Mouse (Mus musculus): ENCODE data around the gene Phc1. TPM values are rescaled to one million over a fixed set of nuclear protein-coding genes. Genes with fewer than 3 reads are reported as not detected.

The Phc1 gene
- polyA plus RNA-seq, 2 experiments, result 1.8 to 2.2 TPM

- Histone ChIP-seq H3K36me3 (replicated peaks; ENCODE audit: control insufficient read depth, insufficient read depth, low read depth) (no peaks in the 10 kb centered on the region), H3K4me2 (ENCODE audit: low read depth) (peak overlapping the region; percentile 63), H3K9me3 (ENCODE audit: control insufficient read depth, low read length) (no peaks in the 10 kb centered on the region), H3K4me3 (ENCODE audit: insufficient read depth in 1 of 2, low read depth in 2 of 2, low read length in 2 of 2) (peak overlapping the region; percentile 35 to 47), H3K4me1 (replicated peaks; ENCODE audit: control insufficient read depth in 2 of 2, insufficient read depth in 2 of 2, low read length in 1 of 2) (peaks cover 0 to 3% of the 10 kb centered on the region in 2 experiments; a peak in 1 of 4 replicates), H3K27ac (no peak overlapping the region), H3K27me3 (ENCODE audit: control insufficient read depth, insufficient read depth, low read length) (no peaks in the 10 kb centered on the region), H3K9ac (replicated peaks) (peak overlapping the region; percentile 20)
- TF ChIP-seq CTCF (IDR thresholded peaks at IDR 0.05; ENCODE audit: low read depth), result no peak
- TF ChIP-seq EP300 (IDR thresholded peaks at IDR 0.05; ENCODE audit: low read depth), result no peak
- DNase-seq (ENCODE audit: low read depth in 3 of 3, low spot score in 3 of 3), result no peak
- 6% methylated on average over 25 of the region's 25 CpGs for WGBS (ENCODE audit: insufficient replicate concordance)
- no peak for ATAC-seq (ENCODE audit: insufficient read depth)
Observed at GRCm38 (mm10) chr6:122297279-122298222, 42.8 kb downstream of the Phc1 start.

- no peak for ATAC-seq (ENCODE audit: insufficient read depth)
- Histone ChIP-seq H3K36me3 (replicated peaks; ENCODE audit: control insufficient read depth, insufficient read depth, low read depth) (no peaks in the 10 kb centered on the region), H3K9me3 (ENCODE audit: control insufficient read depth, low read length) (no peaks in the 10 kb centered on the region), H3K4me3 (ENCODE audit: insufficient read depth in 1 of 2, low read depth in 2 of 2, low read length in 2 of 2) (peak overlapping the region; percentile 35 to 47; a peak in 2 of 4 replicates), H3K9ac (replicated peaks) (no peak overlapping the region), H3K27ac (no peak overlapping the region), H3K4me2 (ENCODE audit: low read depth) (peak overlapping the region; percentile 63), H3K4me1 (replicated peaks; ENCODE audit: control insufficient read depth in 2 of 2, insufficient read depth in 2 of 2, low read length in 1 of 2) (peaks cover 0 to 3% of the 10 kb centered on the region in 2 experiments; a peak in 1 of 4 replicates), H3K27me3 (ENCODE audit: control insufficient read depth, insufficient read depth, low read length) (no peaks in the 10 kb centered on the region)
- TF ChIP-seq CTCF (IDR thresholded peaks at IDR 0.05; ENCODE audit: low read depth), result no peak
- TF ChIP-seq EP300 (IDR thresholded peaks at IDR 0.05; ENCODE audit: low read depth), result no peak
- 24% methylated on average over 3 of the region's 3 CpGs for WGBS (ENCODE audit: insufficient replicate concordance)
- no peak for DNase-seq (ENCODE audit: low read depth in 3 of 3, low spot score in 3 of 3)
Observed at GRCm38 (mm10) chr6:122296918-122297278, 43.5 kb downstream of the Phc1 start.

GRCm38 (mm10) chr6:122295242-122295641, 45.1 kb downstream of the Phc1 start:
- 0 out of 2 replicates have a peak, but pooled peaks have one; percentile 14 for ATAC-seq (ENCODE audit: insufficient read depth)
- H3K9me3 ChIP-seq (ENCODE audit: control insufficient read depth, low read length), result no peaks in the 10 kb centered on the region
- no peak overlapping the region for H3K4me3 ChIP-seq (ENCODE audit: insufficient read depth in 1 of 2, low read depth in 2 of 2, low read length in 2 of 2)
- 40% methylated on average over 9 of the region's 9 CpGs for WGBS (ENCODE audit: insufficient replicate concordance)
- no peak overlapping the region for H3K27ac ChIP-seq
- no peak overlapping the region for H3K9ac ChIP-seq (replicated peaks)
- no peak overlapping the region for H3K4me2 ChIP-seq (ENCODE audit: low read depth)
- TF ChIP-seq EP300 (IDR thresholded peaks at IDR 0.05; ENCODE audit: low read depth), result no peak
- peak; percentile 28; the same call in 1 of the 2 replicates for TF ChIP-seq CTCF (IDR thresholded peaks at IDR 0.05; ENCODE audit: low read depth)
- no peaks in the 10 kb centered on the region for H3K27me3 ChIP-seq (ENCODE audit: control insufficient read depth, insufficient read depth, low read length)
- no peak for DNase-seq (ENCODE audit: low read depth in 3 of 3, low spot score in 3 of 3)
- H3K36me3 ChIP-seq (replicated peaks; ENCODE audit: control insufficient read depth, insufficient read depth, low read depth), result no peaks in the 10 kb centered on the region
- peaks cover 0 to 3% of the 10 kb centered on the region in 2 experiments; a peak in 1 of 4 replicates for H3K4me1 ChIP-seq (replicated peaks; ENCODE audit: control insufficient read depth in 2 of 2, insufficient read depth in 2 of 2, low read length in 1 of 2)

GRCm38 (mm10) chr6:122294290-122294689, 46.1 kb downstream of the Phc1 start:
- no peaks in the 10 kb centered on the region for H3K27me3 ChIP-seq (ENCODE audit: control insufficient read depth, insufficient read depth, low read length)
- DNase-seq (ENCODE audit: low read depth in 3 of 3, low spot score in 3 of 3), result no peak
- no peak for ATAC-seq (ENCODE audit: insufficient read depth)
- H3K4me2 ChIP-seq (ENCODE audit: low read depth), result no peak overlapping the region
- 43% methylated on average over 3 of the region's 3 CpGs for WGBS (ENCODE audit: insufficient replicate concordance)
- no peak overlapping the region for H3K27ac ChIP-seq
- H3K4me1 ChIP-seq (replicated peaks; ENCODE audit: control insufficient read depth in 2 of 2, insufficient read depth in 2 of 2, low read length in 1 of 2), result no peaks in the 10 kb centered on the region; a peak in 1 of 4 replicates
- no peaks in the 10 kb centered on the region for H3K36me3 ChIP-seq (replicated peaks; ENCODE audit: control insufficient read depth, insufficient read depth, low read depth)
- TF ChIP-seq CTCF (IDR thresholded peaks at IDR 0.05; ENCODE audit: low read depth), result no peak
- TF ChIP-seq EP300 (IDR thresholded peaks at IDR 0.05; ENCODE audit: low read depth), result no peak
- no peak overlapping the region for H3K4me3 ChIP-seq (ENCODE audit: insufficient read depth in 1 of 2, low read depth in 2 of 2, low read length in 2 of 2)
- H3K9me3 ChIP-seq (ENCODE audit: control insufficient read depth, low read length), result no peaks in the 10 kb centered on the region
- H3K9ac ChIP-seq (replicated peaks), result no peak overlapping the region

- H3K4me2 ChIP-seq (ENCODE audit: low read depth), result no peak overlapping the region
- no peak overlapping the region for H3K4me3 ChIP-seq (ENCODE audit: insufficient read depth in 1 of 2, low read depth in 2 of 2, low read length in 2 of 2)
- no peak overlapping the region for H3K27ac ChIP-seq
- H3K4me1 ChIP-seq (replicated peaks; ENCODE audit: control insufficient read depth in 2 of 2, insufficient read depth in 2 of 2, low read length in 1 of 2), result no peaks in the 10 kb centered on the region; a peak in 1 of 4 replicates
- TF ChIP-seq EP300 (IDR thresholded peaks at IDR 0.05; ENCODE audit: low read depth), result no peak
- no peak for TF ChIP-seq CTCF (IDR thresholded peaks at IDR 0.05; ENCODE audit: low read depth)
- H3K9ac ChIP-seq (replicated peaks), result no peak overlapping the region
- no peaks in the 10 kb centered on the region for H3K9me3 ChIP-seq (ENCODE audit: control insufficient read depth, low read length)
- no peaks in the 10 kb centered on the region for H3K36me3 ChIP-seq (replicated peaks; ENCODE audit: control insufficient read depth, insufficient read depth, low read depth)
- no peaks in the 10 kb centered on the region for H3K27me3 ChIP-seq (ENCODE audit: control insufficient read depth, insufficient read depth, low read length)
- ATAC-seq (ENCODE audit: insufficient read depth), result no peak
- WGBS (ENCODE audit: insufficient replicate concordance), result 55% methylated on average over 9 of the region's 9 CpGs
- DNase-seq (ENCODE audit: low read depth in 3 of 3, low spot score in 3 of 3), result no peak
Observed at GRCm38 (mm10) chr6:122293796-122294195, 46.6 kb downstream of the Phc1 start.

All from liver, embryonic 14.5 days (tissue).